In genomic region chr13:63305160-63306011, GRCm38 (mm10) we compare ENCODE assay signal across 8 mouse cellular contexts.
DNase-seq lines count a peak whose midpoint lies in the region; ATAC-seq and TF ChIP-seq lines count a peak whose summit lies in the region.

No protein-coding gene starts in this region.

- intact Hi-C loops in left cerebral cortex, postnatal 4 days (cut with DNase I), result no loop called here

- TF ChIP-seq POLR2A in embryonic fibroblast, embryonic 13.5 days (IDR thresholded peaks at IDR 0.05; ENCODE audit: low read depth, low read length), result no peak

- ATAC-seq in liver, embryonic 12.5 days, result peak; percentile 27; the same call in 1 of the 2 replicates

- H3K9me3 ChIP-seq in liver, embryonic 12.5 days (replicated peaks), result no peaks in the 10 kb centered on the region

- WGBS in liver, embryonic 12.5 days (ENCODE audit: insufficient replicate concordance), result 74% methylated on average over 16 of the region's 16 CpGs

- peaks cover 45% of the 10 kb centered on the region for H3K36me3 ChIP-seq in liver, embryonic 12.5 days

- peak; percentile 63 for DNase-seq in adrenal gland, postnatal 10 days
- DNase-seq in adrenal gland, postnatal 4 days (ENCODE audit: low spot score in 2 of 2), result no peak
- no peak for DNase-seq in liver
- DNase-seq in left cerebral cortex, postnatal 4 days, result peak; percentile 34
- no peak for DNase-seq in spleen, adult 18-20 months
- DNase-seq in thymus, postnatal 10 days (ENCODE audit: low spot score in 2 of 2), result no peak

- H3K9ac ChIP-seq in liver, embryonic 12.5 days, result no peak overlapping the region

- TF ChIP-seq CTCF in embryonic fibroblast, embryonic 13.5 days (IDR thresholded peaks at IDR 0.05; ENCODE audit: borderline replicate concordance, insufficient read depth, low read length), result no peak

- H3K4me3 ChIP-seq in liver, embryonic 12.5 days, result no peak overlapping the region
- no peak overlapping the region for H3K4me3 ChIP-seq in embryonic fibroblast, embryonic 13.5 days (ENCODE audit: insufficient read depth, low read length)

- H3K27ac ChIP-seq in liver, embryonic 12.5 days, result no peak overlapping the region
- peak overlapping the region; percentile 47 for H3K27ac ChIP-seq in embryonic fibroblast, embryonic 13.5 days (ENCODE audit: insufficient read depth, low read length)

- no peaks in the 10 kb centered on the region for H3K4me1 ChIP-seq in liver, embryonic 12.5 days
- H3K4me1 ChIP-seq in embryonic fibroblast, embryonic 13.5 days (ENCODE audit: control insufficient read depth, insufficient read depth, low read length), result peaks cover 6% of the 10 kb centered on the region; the same call in 1 of the 2 replicates

- H3K27me3 ChIP-seq in liver, embryonic 12.5 days (replicated peaks), result no peaks in the 10 kb centered on the region

- H3K4me2 ChIP-seq in liver, embryonic 12.5 days, result no peak overlapping the region

Comparison
In these comparisons a context has a peak if more than half of its experiments do, and no peak if none do; other contexts are left out.
1. DNase-seq: peak in adrenal gland, postnatal 10 days (single experiment) and left cerebral cortex, postnatal 4 days (single experiment); none in adrenal gland, postnatal 4 days (0 of 2), liver (single experiment), spleen, adult 18-20 months (0 of 2) and thymus, postnatal 10 days (0 of 2).